Mouse (Mus musculus) neural tube, embryonic 11.5 days (tissue): ENCODE measurements around the gene Atf7ip. TPM values are rescaled to one million over a fixed set of nuclear protein-coding genes. Genes with fewer than 3 reads are reported as not detected.

ENCODE experiments used
- ATAC-seq: fragments of 200-750 bp; cut with Nextera tagmentation; 2 replicates; pipeline ENCODE4 v1.8.0; 2017; ENCODE audit warnings: moderate number of reproducible peaks, mild to moderate bottlenecking, moderate TSS enrichment, moderate library complexity; ENCODE audit not compliant: insufficient read depth, low FRiP score, low TSS enrichment
- DNase-seq: peaks from one replicate; pipeline ENCODE4 v3.0.0-alpha.2; 2015; ENCODE audit warnings: low spot score
- H3K27ac ChIP-seq: fragments of 300-500 bp; sonication (generic); 2 replicates; pipeline ENCODE4 v1.5.1; 2014; ENCODE audit warnings: low read depth, mild to moderate bottlenecking, low read length
- H3K27me3 ChIP-seq: fragments of 300-500 bp; sonication (generic); 2 replicates; pipeline ENCODE4 v1.6.1; 2014; ENCODE audit warnings: mild to moderate bottlenecking, low read length, mixed read lengths; ENCODE audit not compliant: control insufficient read depth, insufficient read depth
- H3K36me3 ChIP-seq: fragments of 300-500 bp; sonication (generic); 2 replicates; pipeline ENCODE4 v1.6.1; 2014; ENCODE audit warnings: mild to moderate bottlenecking, low read length, moderate library complexity, mixed read lengths; ENCODE audit not compliant: control insufficient read depth, insufficient read depth
- H3K4me1 ChIP-seq: fragments of 300-500 bp; sonication (generic); 2 replicates; pipeline ENCODE4 v1.6.1; 2014; ENCODE audit warnings: low read length, mixed read lengths; ENCODE audit not compliant: control insufficient read depth, insufficient read depth
- H3K4me2 ChIP-seq: fragments of 300-500 bp; sonication (generic); 2 replicates; pipeline ENCODE4 v1.6.1; 2014; ENCODE audit warnings: low read depth, mild to moderate bottlenecking, moderate library complexity
- H3K4me3 ChIP-seq: fragments of 300-500 bp; sonication (generic); 2 replicates; pipeline ENCODE4 v1.5.1; 2014; ENCODE audit warnings: low read depth, low read length
- H3K9ac ChIP-seq: fragments of 300-500 bp; sonication (generic); 2 replicates; pipeline ENCODE4 v1.6.1; 2014; ENCODE audit warnings: mild to moderate bottlenecking, low read length
- H3K9me3 ChIP-seq: fragments of 300-500 bp; sonication (generic); 2 replicates; pipeline ENCODE4 v1.6.1; 2016; ENCODE audit warnings: low read length; ENCODE audit not compliant: control insufficient read depth
- WGBS: fragments of 180-500 bp; shearing (Covaris S2); extraction: QIAGEN DNeasy Blood & Tissue Kit; methylation state at CpG from one replicate; pipeline ENCODE4 v1.1.7; 2014; 5-methylcytosine and 5-hydroxymethylcytosine counted together
- polyA plus RNA-seq: library from polyadenylated mRNA; unstranded; fragments of >200 nt; fragmentation: Nextera tagmentation; extraction: Ambion mirVana; gene quantifications from 2 replicates; pipeline ENCODE4 v1.2.1, GENCODE M21; 2014

The Atf7ip gene
- polyA plus RNA-seq, 1 experiment from 2014 or later: 56.4 TPM

GRCm38 (mm10) chr6:136468401-136468912, 37.5 kb upstream of the Atf7ip start:
- Histone ChIP-seq H3K36me3 (no peaks in the 10 kb centered on the region), H3K4me3 (no peak overlapping the region), H3K4me2 (no peak overlapping the region), H3K27ac (peak overlapping the region; percentile 95), H3K9ac (no peak overlapping the region), H3K4me1 (no peaks in the 10 kb centered on the region), H3K9me3 (no peaks in the 10 kb centered on the region), H3K27me3 (no peaks in the 10 kb centered on the region)
- DNase-seq: peak; percentile 93
- ATAC-seq: peak; percentile 46
- WGBS: 7% methylated on average over 12 of the region's 12 CpGs

GRCm38 (mm10) chr6:136468974-136469792, 36.8 kb upstream of the Atf7ip start:
- DNase-seq (no peak), ATAC-seq (no peak)
- no peak overlapping the region for H3K4me2 ChIP-seq
- H3K4me1 ChIP-seq: no peaks in the 10 kb centered on the region
- H3K4me3 ChIP-seq: no peak overlapping the region
- no peaks in the 10 kb centered on the region for H3K9me3 ChIP-seq
- no peaks in the 10 kb centered on the region for H3K36me3 ChIP-seq
- peak overlapping the region; percentile 95 for H3K27ac ChIP-seq
- WGBS: 14% methylated on average over 12 of the region's 12 CpGs
- H3K9ac ChIP-seq: no peak overlapping the region
- no peaks in the 10 kb centered on the region for H3K27me3 ChIP-seq

- Histone ChIP-seq H3K9ac (no peak overlapping the region), H3K36me3 (no peaks in the 10 kb centered on the region), H3K4me3 (no peak overlapping the region), H3K27ac (peak overlapping the region; percentile 95), H3K9me3 (no peaks in the 10 kb centered on the region), H3K27me3 (no peaks in the 10 kb centered on the region), H3K4me1 (no peaks in the 10 kb centered on the region), H3K4me2 (no peak overlapping the region)
- ATAC-seq (no peak), DNase-seq (no peak)
- WGBS: 69% methylated on average over 9 of the region's 9 CpGs
Observed at GRCm38 (mm10) chr6:136469807-136470206, 36.2 kb upstream of the Atf7ip start.

- H3K27ac ChIP-seq: peak overlapping the region; percentile 95
- no peak overlapping the region for H3K4me3 ChIP-seq
- H3K36me3 ChIP-seq: no peaks in the 10 kb centered on the region
- H3K9me3 ChIP-seq: no peaks in the 10 kb centered on the region
- H3K4me2 ChIP-seq: peak overlapping the region; percentile 27; the same call in 1 of the 2 replicates
- 3% methylated on average over 26 of the region's 31 CpGs for WGBS
- peak; percentile 89 for ATAC-seq
- DNase-seq: peak; percentile 92
- H3K9ac ChIP-seq: peak overlapping the region; percentile 41
- no peaks in the 10 kb centered on the region for H3K4me1 ChIP-seq
- no peaks in the 10 kb centered on the region for H3K27me3 ChIP-seq
Observed at GRCm38 (mm10) chr6:136470321-136471230, 35.4 kb upstream of the Atf7ip start.

- Histone ChIP-seq H3K4me1 (no peaks in the 10 kb centered on the region), H3K4me3 (no peak overlapping the region), H3K9me3 (no peaks in the 10 kb centered on the region), H3K36me3 (no peaks in the 10 kb centered on the region), H3K27me3 (no peaks in the 10 kb centered on the region), H3K9ac (no peak overlapping the region), H3K27ac (peak overlapping the region; percentile 95), H3K4me2 (no peak overlapping the region)
- WGBS: 23% methylated on average over 5 of the region's 5 CpGs
- no peak for DNase-seq
- no peak for ATAC-seq
Observed at GRCm38 (mm10) chr6:136471601-136472000, 34.4 kb upstream of the Atf7ip start.

- H3K9me3 ChIP-seq: no peaks in the 10 kb centered on the region
- no peaks in the 10 kb centered on the region for H3K27me3 ChIP-seq
- no peaks in the 10 kb centered on the region for H3K4me1 ChIP-seq
- WGBS: 71% methylated on average over 6 of the region's 6 CpGs
- no peak overlapping the region for H3K9ac ChIP-seq
- no peak overlapping the region for H3K4me3 ChIP-seq
- H3K27ac ChIP-seq: no peak overlapping the region
- no peaks in the 10 kb centered on the region for H3K36me3 ChIP-seq
- no peak for ATAC-seq
- H3K4me2 ChIP-seq: no peak overlapping the region
- DNase-seq: no peak
Observed at GRCm38 (mm10) chr6:136472779-136473178, 33.2 kb upstream of the Atf7ip start.

- Histone ChIP-seq H3K27me3 (no peaks in the 10 kb centered on the region), H3K36me3 (no peaks in the 10 kb centered on the region), H3K4me3 (no peak overlapping the region), H3K4me1 (no peaks in the 10 kb centered on the region), H3K9me3 (no peaks in the 10 kb centered on the region), H3K27ac (no peak overlapping the region), H3K4me2 (no peak overlapping the region), H3K9ac (no peak overlapping the region)
- WGBS: 84% methylated on average over 11 of the region's 11 CpGs
- no peak for DNase-seq
- no peak for ATAC-seq
Observed at GRCm38 (mm10) chr6:136473472-136474129, 32.4 kb upstream of the Atf7ip start.

- DNase-seq: peak; percentile 46
- H3K9ac ChIP-seq: no peak overlapping the region
- WGBS: 25% methylated on average over 6 of the region's 6 CpGs
- ATAC-seq: no peak
- no peaks in the 10 kb centered on the region for H3K9me3 ChIP-seq
- no peak overlapping the region for H3K27ac ChIP-seq
- no peak overlapping the region for H3K4me3 ChIP-seq
- H3K4me2 ChIP-seq: no peak overlapping the region
- no peaks in the 10 kb centered on the region for H3K4me1 ChIP-seq
- H3K27me3 ChIP-seq: no peaks in the 10 kb centered on the region
- no peaks in the 10 kb centered on the region for H3K36me3 ChIP-seq
Observed at GRCm38 (mm10) chr6:136475171-136475860, 30.7 kb upstream of the Atf7ip start.
